Mouse (Mus musculus) forebrain, embryonic 16.5 days (tissue): ENCODE measurements around the gene Spata16. TPM values are rescaled to one million over a fixed set of nuclear protein-coding genes. Genes with fewer than 3 reads are reported as not detected.

Experiments
- ATAC-seq: fragments of 200-750 bp; cut with Nextera tagmentation; 2 replicates; pipeline ENCODE4 v1.8.0; 2017; ENCODE audit warnings: mild to moderate bottlenecking, moderate library complexity
- H3K27ac ChIP-seq: fragments of 300-500 bp; sonication (generic); 2 replicates; pipeline ENCODE4 v1.5.1; 2014; ENCODE audit warnings: low read length, control low read depth
- H3K27me3 ChIP-seq: fragments of 300-500 bp; sonication (generic); replicated peaks from 2 replicates; pipeline ENCODE4 v1.6.1; 2014; ENCODE audit warnings: low read length; ENCODE audit not compliant: control insufficient read depth, insufficient read depth
- H3K36me3 ChIP-seq: fragments of 300-500 bp; sonication (generic); 2 replicates; pipeline ENCODE4 v1.6.1; 2014; ENCODE audit not compliant: control insufficient read depth, insufficient read depth
- H3K4me1 ChIP-seq: fragments of 300-500 bp; sonication (generic); replicated peaks from 2 replicates; pipeline ENCODE4 v1.6.1; 2014; ENCODE audit warnings: low read length; ENCODE audit not compliant: control insufficient read depth, insufficient read depth
- H3K4me2 ChIP-seq: fragments of 300-500 bp; sonication (generic); 2 replicates; pipeline ENCODE4 v1.6.1; 2014; ENCODE audit warnings: mild to moderate bottlenecking, low read length, control low read depth
- H3K4me3 ChIP-seq: fragments of 300-500 bp; sonication (generic); replicated peaks from 2 replicates; pipeline ENCODE4 v1.5.1; 2014; ENCODE audit warnings: mild to moderate bottlenecking, low read length, control low read depth
- H3K9ac ChIP-seq: fragments of 300-500 bp; sonication (generic); replicated peaks from 2 replicates; pipeline ENCODE4 v1.6.1; 2014; ENCODE audit warnings: low read depth, low read length, control low read depth
- H3K9me3 ChIP-seq: fragments of 300-500 bp; sonication (generic); 2 replicates; pipeline ENCODE4 v1.6.1; 2016; ENCODE audit warnings: low read length; ENCODE audit not compliant: control insufficient read depth
- WGBS: fragments of 180-500 bp; shearing (Covaris S2); extraction: QIAGEN DNeasy Blood & Tissue Kit; methylation state at CpG from one replicate; pipeline ENCODE4 v1.1.7; 2014; 5-methylcytosine and 5-hydroxymethylcytosine counted together
- polyA plus RNA-seq: library from polyadenylated mRNA; unstranded; fragments of >200 nt; fragmentation: Nextera tagmentation; extraction: Ambion mirVana; gene quantifications from 2 replicates; pipeline ENCODE4 v1.2.1, GENCODE M21; 2015

The Spata16 gene
- polyA plus RNA-seq, 1 experiment from 2014 or later: not detected

GRCm38 (mm10) chr3:26850691-26851563, 213.5 kb downstream of the Spata16 start:
- 12% methylated on average over 9 of the region's 9 CpGs for whole genome bisulfite sequencing
- Histone ChIP-seq H3K9me3 (no peaks in the 10 kb centered on the region), H3K27me3 (no peaks in the 10 kb centered on the region), H3K4me2 (no peak overlapping the region), H3K9ac (no peak overlapping the region), H3K27ac (peak overlapping the region; percentile 79), H3K36me3 (no peaks in the 10 kb centered on the region), H3K4me1 (peaks cover 12% of the 10 kb centered on the region), H3K4me3 (no peak overlapping the region)
- peak; percentile 89 for ATAC-seq

GRCm38 (mm10) chr3:26853557-26853956, 216.1 kb downstream of the Spata16 start:
- H3K27ac ChIP-seq: no peak overlapping the region
- H3K4me1 ChIP-seq: peaks cover 8% of the 10 kb centered on the region
- ATAC-seq: no peak
- H3K4me2 ChIP-seq: no peak overlapping the region
- H3K27me3 ChIP-seq: no peaks in the 10 kb centered on the region
- H3K9me3 ChIP-seq: no peaks in the 10 kb centered on the region
- 89% methylated on average over 5 of the region's 5 CpGs for WGBS
- H3K9ac ChIP-seq: no peak overlapping the region
- H3K4me3 ChIP-seq: no peak overlapping the region
- H3K36me3 ChIP-seq: no peaks in the 10 kb centered on the region

GRCm38 (mm10) chr3:26874706-26875105, 237.3 kb downstream of the Spata16 start:
- no peak overlapping the region for H3K4me3 ChIP-seq
- H3K9ac ChIP-seq: no peak overlapping the region
- no peaks in the 10 kb centered on the region for H3K27me3 ChIP-seq
- no peak overlapping the region for H3K4me2 ChIP-seq
- no peaks in the 10 kb centered on the region for H3K9me3 ChIP-seq
- 49% methylated on average over 2 of the region's 2 CpGs for WGBS
- H3K36me3 ChIP-seq: no peaks in the 10 kb centered on the region
- peak overlapping the region; percentile 69 for H3K27ac ChIP-seq
- no peaks in the 10 kb centered on the region for H3K4me1 ChIP-seq
- ATAC-seq: peak; percentile 91

GRCm38 (mm10) chr3:26877291-26877690, 239.9 kb downstream of the Spata16 start:
- WGBS: 47% methylated on average over 2 of the region's 2 CpGs
- H3K9me3 ChIP-seq: no peaks in the 10 kb centered on the region

GRCm38 (mm10) chr3:26916607-26917006, 279.2 kb downstream of the Spata16 start:
- no peak for ATAC-seq
- no peaks in the 10 kb centered on the region for H3K4me1 ChIP-seq
- H3K27me3 ChIP-seq: no peaks in the 10 kb centered on the region
- no peak overlapping the region for H3K4me3 ChIP-seq
- no peak overlapping the region for H3K9ac ChIP-seq
- no peak overlapping the region for H3K4me2 ChIP-seq
- no peak overlapping the region for H3K27ac ChIP-seq
- H3K36me3 ChIP-seq: no peaks in the 10 kb centered on the region
- 70% methylated on average over 1 of the region's 1 CpGs for WGBS
- H3K9me3 ChIP-seq: no peaks in the 10 kb centered on the region

More at GRCm38 (mm10) chr3:26877291-26877690, 239.9 kb downstream of the Spata16 start:
- H3K36me3 ChIP-seq: no peaks in the 10 kb centered on the region
- H3K4me1 ChIP-seq: no peaks in the 10 kb centered on the region
- no peak for ATAC-seq
- H3K27me3 ChIP-seq: no peaks in the 10 kb centered on the region
- no peak overlapping the region for H3K27ac ChIP-seq
- H3K4me2 ChIP-seq: no peak overlapping the region
- no peak overlapping the region for H3K4me3 ChIP-seq
- no peak overlapping the region for H3K9ac ChIP-seq

- 23% methylated on average over 7 of the region's 7 CpGs for WGBS
- no peak overlapping the region for H3K27ac ChIP-seq
- H3K4me1 ChIP-seq: 0 out of 2 replicates have a peak, but pooled peaks cover 3% of the 10 kb centered on the region
- no peaks in the 10 kb centered on the region for H3K27me3 ChIP-seq
- H3K36me3 ChIP-seq: no peaks in the 10 kb centered on the region
- H3K4me2 ChIP-seq: no peak overlapping the region
- ATAC-seq: no peak
- H3K9ac ChIP-seq: no peak overlapping the region
- no peak overlapping the region for H3K4me3 ChIP-seq
- H3K9me3 ChIP-seq: no peaks in the 10 kb centered on the region
Observed at GRCm38 (mm10) chr3:26920986-26921385, 283.6 kb downstream of the Spata16 start.

- no peaks in the 10 kb centered on the region for H3K36me3 ChIP-seq
- H3K4me1 ChIP-seq: 0 out of 2 replicates have a peak, but pooled peaks cover 3% of the 10 kb centered on the region
- no peaks in the 10 kb centered on the region for H3K27me3 ChIP-seq
- H3K9me3 ChIP-seq: no peaks in the 10 kb centered on the region
- WGBS: 93% methylated on average over 2 of the region's 2 CpGs
- no peak overlapping the region for H3K4me2 ChIP-seq
- H3K4me3 ChIP-seq: no peak overlapping the region
- H3K9ac ChIP-seq: no peak overlapping the region
- no peak overlapping the region for H3K27ac ChIP-seq
- ATAC-seq: no peak
Observed at GRCm38 (mm10) chr3:26921576-26921975, 284.2 kb downstream of the Spata16 start.

GRCm38 (mm10) chr3:26923391-26923790, 286.0 kb downstream of the Spata16 start:
- Histone ChIP-seq H3K4me1 (0 out of 2 replicates have a peak, but pooled peaks cover 3% of the 10 kb centered on the region), H3K4me2 (no peak overlapping the region), H3K27ac (no peak overlapping the region), H3K36me3 (no peaks in the 10 kb centered on the region), H3K4me3 (no peak overlapping the region), H3K9ac (no peak overlapping the region), H3K27me3 (no peaks in the 10 kb centered on the region), H3K9me3 (no peaks in the 10 kb centered on the region)
- no peak for ATAC-seq
- WGBS: 83% methylated on average over 5 of the region's 5 CpGs

GRCm38 (mm10) chr3:26924212-26924611, 286.8 kb downstream of the Spata16 start:
- no peaks in the 10 kb centered on the region for H3K36me3 ChIP-seq
- ATAC-seq: no peak
- no peak overlapping the region for H3K9ac ChIP-seq
- H3K27me3 ChIP-seq: no peaks in the 10 kb centered on the region
- H3K4me1 ChIP-seq: 0 out of 2 replicates have a peak, but pooled peaks cover 3% of the 10 kb centered on the region
- H3K27ac ChIP-seq: no peak overlapping the region
- 40% methylated on average over 3 of the region's 3 CpGs for whole genome bisulfite sequencing
- no peak overlapping the region for H3K4me2 ChIP-seq
- H3K4me3 ChIP-seq: no peak overlapping the region
- no peaks in the 10 kb centered on the region for H3K9me3 ChIP-seq
